Mouse (Mus musculus) embryonic facial prominence, embryonic 13.5 days (tissue): ENCODE data around the gene Clic4. TPM values are rescaled to one million over a fixed set of nuclear protein-coding genes. Genes with fewer than 3 reads are reported as not detected.

Experiments
- ATAC-seq: fragments of 200-750 bp; cut with Nextera tagmentation; 2 replicates; pipeline ENCODE4 v1.8.0; 2017; ENCODE audit warnings: low read depth; ENCODE audit not compliant: insufficient number of reproducible peaks, insufficient read depth, low FRiP score, low TSS enrichment
- H3K27ac ChIP-seq: fragments of 300-500 bp; sonication (generic); 2 replicates; pipeline ENCODE4 v1.5.1; 2015; ENCODE audit warnings: moderate library complexity, mild to moderate bottlenecking, inconsistent platforms
- H3K27me3 ChIP-seq: fragments of 300-500 bp; sonication (generic); 2 replicates; pipeline ENCODE4 v1.6.1; 2015; ENCODE audit warnings: mild to moderate bottlenecking, inconsistent platforms
- H3K36me3 ChIP-seq: fragments of 300-500 bp; sonication (generic); 2 replicates; pipeline ENCODE4 v1.6.1; 2015; ENCODE audit warnings: mild to moderate bottlenecking, inconsistent platforms
- H3K4me1 ChIP-seq: fragments of 300-500 bp; sonication (generic); 2 replicates; pipeline ENCODE4 v1.6.1; 2015; ENCODE audit warnings: inconsistent platforms
- H3K4me2 ChIP-seq: fragments of 300-500 bp; sonication (generic); 2 replicates; pipeline ENCODE4 v1.6.1; 2015; ENCODE audit warnings: moderate library complexity, mild to moderate bottlenecking, inconsistent platforms
- H3K4me3 ChIP-seq: fragments of 300-500 bp; sonication (generic); 2 replicates; pipeline ENCODE4 v1.5.1; 2015; ENCODE audit warnings: mild to moderate bottlenecking, inconsistent platforms
- H3K9ac ChIP-seq: fragments of 300-500 bp; sonication (generic); 2 replicates; pipeline ENCODE4 v1.6.1; 2015; ENCODE audit warnings: mild to moderate bottlenecking, inconsistent platforms
- H3K9me3 ChIP-seq: fragments of 300-500 bp; sonication (generic); 2 replicates; pipeline ENCODE4 v1.6.1; 2016; ENCODE audit warnings: inconsistent platforms
- WGBS: fragments of 180-500 bp; shearing (Covaris S2); methylation state at CpG from one replicate; pipeline ENCODE4 v1.1.7; 2015; ENCODE audit warnings: mixed read lengths; 5-methylcytosine and 5-hydroxymethylcytosine counted together
- polyA plus RNA-seq: library from polyadenylated mRNA; unstranded; fragments of >200 nt; fragmentation: Nextera tagmentation; extraction: Ambion mirVana; gene quantifications from 2 replicates; pipeline ENCODE4 v1.2.1, GENCODE M21; 2015

Gene Clic4
- polyA plus RNA-seq, 1 experiment from 2014 or later = 121 TPM

GRCm38 (mm10) chr4:135306971-135307632 lies 34.5 kb upstream of the Clic4 start:
- peaks cover 22% of the 10 kb centered on the region for H3K4me1 ChIP-seq
- H3K27ac ChIP-seq = no peak overlapping the region
- no peak overlapping the region for H3K9ac ChIP-seq
- H3K9me3 ChIP-seq = no peaks in the 10 kb centered on the region
- no peak overlapping the region for H3K4me2 ChIP-seq
- 43% methylated on average over 17 of the region's 17 CpGs for WGBS
- H3K27me3 ChIP-seq = no peaks in the 10 kb centered on the region
- no peak for ATAC-seq
- H3K36me3 ChIP-seq = no peaks in the 10 kb centered on the region
- no peak overlapping the region for H3K4me3 ChIP-seq

DNA sequence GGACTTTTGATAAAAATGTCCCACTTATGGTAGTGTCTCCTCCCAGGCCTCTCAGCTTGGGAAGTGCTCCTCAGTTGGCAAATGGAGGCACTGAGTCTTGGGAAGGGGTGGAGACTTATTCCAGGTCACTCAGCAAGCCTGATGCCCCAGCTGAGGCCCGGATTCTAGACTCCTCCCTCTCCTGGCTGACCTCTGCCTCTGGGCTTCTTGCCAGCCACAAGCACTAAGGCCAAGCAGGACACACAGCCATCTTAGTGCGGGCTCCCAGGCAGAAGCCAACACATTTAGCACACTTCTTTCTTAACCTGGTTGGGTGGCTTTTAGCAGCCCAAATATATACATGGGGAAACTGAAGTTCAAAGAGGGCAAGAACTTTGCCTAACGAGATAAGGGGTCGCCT lies 33.9 kb upstream of the Clic4 start:
- ATAC-seq = no peak
- no peak overlapping the region for H3K4me3 ChIP-seq
- no peaks in the 10 kb centered on the region for H3K9me3 ChIP-seq
- H3K4me1 ChIP-seq = peaks cover 22% of the 10 kb centered on the region
- no peak overlapping the region for H3K27ac ChIP-seq
- no peak overlapping the region for H3K9ac ChIP-seq
- no peak overlapping the region for H3K4me2 ChIP-seq
- whole genome bisulfite sequencing = 58% methylated on average over 4 of the region's 4 CpGs
- no peaks in the 10 kb centered on the region for H3K36me3 ChIP-seq
- H3K27me3 ChIP-seq = no peaks in the 10 kb centered on the region

GRCm38 (mm10) chr4:135302261-135302660 lies 29.6 kb upstream of the Clic4 start:
- no peak for ATAC-seq
- WGBS = 88% methylated on average over 10 of the region's 10 CpGs
- H3K4me1 ChIP-seq = peaks cover 15% of the 10 kb centered on the region
- no peak overlapping the region for H3K4me3 ChIP-seq
- H3K27me3 ChIP-seq = no peaks in the 10 kb centered on the region
- no peaks in the 10 kb centered on the region for H3K36me3 ChIP-seq
- H3K9ac ChIP-seq = no peak overlapping the region
- H3K4me2 ChIP-seq = no peak overlapping the region
- no peak overlapping the region for H3K27ac ChIP-seq
- H3K9me3 ChIP-seq = no peaks in the 10 kb centered on the region

- Histone ChIP-seq H3K4me3 (no peak overlapping the region), H3K27ac (no peak overlapping the region), H3K27me3 (no peaks in the 10 kb centered on the region), H3K4me2 (no peak overlapping the region), H3K9me3 (no peaks in the 10 kb centered on the region), H3K9ac (no peak overlapping the region), H3K4me1 (peaks cover 14% of the 10 kb centered on the region), H3K36me3 (no peaks in the 10 kb centered on the region)
- WGBS = 64% methylated on average over 3 of the region's 3 CpGs
- ATAC-seq = no peak
Measured at GRCm38 (mm10) chr4:135301166-135301565, 28.6 kb upstream of the Clic4 start.

DNA sequence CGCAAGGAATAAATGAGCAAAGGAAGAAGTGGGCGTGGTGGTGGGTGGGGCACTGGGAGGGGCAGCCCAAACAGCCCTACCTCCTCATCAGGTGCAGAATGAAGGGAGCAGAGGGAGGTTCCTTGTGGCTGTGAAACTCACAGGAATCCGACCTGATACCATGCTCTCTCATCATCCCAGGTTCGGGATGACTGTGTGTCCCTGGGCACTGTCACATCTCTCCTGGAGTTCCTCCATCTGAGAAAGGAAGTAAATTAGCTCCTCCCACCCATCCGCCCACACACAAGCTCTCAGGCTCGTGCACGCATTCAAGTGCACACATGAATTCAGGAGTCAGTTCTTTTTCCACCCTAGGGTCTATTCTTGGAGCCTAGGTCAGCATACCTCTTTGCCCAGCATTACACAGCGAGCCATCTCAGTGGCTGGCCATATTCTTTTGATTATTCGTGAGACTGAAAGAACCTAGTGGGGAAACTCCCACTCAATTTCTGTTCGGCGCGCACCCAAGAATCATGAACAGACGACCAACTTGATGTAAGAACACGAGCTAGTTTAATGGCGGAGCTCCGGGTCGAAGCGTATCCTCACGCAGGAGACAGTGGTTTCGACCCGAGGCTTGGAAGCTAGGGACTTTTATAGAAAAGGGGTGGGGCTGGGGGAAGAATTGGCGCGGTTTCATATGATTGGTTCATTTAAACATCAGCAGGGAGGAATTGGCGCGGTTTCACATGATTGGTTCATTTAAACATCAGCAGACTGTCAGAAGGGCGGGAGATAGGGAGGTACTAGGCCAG lies 27.8 kb upstream of the Clic4 start:
- no peak for ATAC-seq

GRCm38 (mm10) chr4:135298680-135299079 lies 26.1 kb upstream of the Clic4 start:
- no peak overlapping the region for H3K4me2 ChIP-seq
- H3K27ac ChIP-seq = peak overlapping the region; percentile 30; the same call in 1 of the 2 replicates
- H3K4me3 ChIP-seq = no peak overlapping the region
- H3K9me3 ChIP-seq = no peaks in the 10 kb centered on the region
- 81% methylated on average over 10 of the region's 10 CpGs for WGBS
- H3K9ac ChIP-seq = 0 out of 2 replicates have a peak overlapping the region, but pooled peaks have one; percentile 11
- peak; percentile 53; the same call in 1 of the 2 replicates for ATAC-seq
- H3K27me3 ChIP-seq = no peaks in the 10 kb centered on the region
- H3K4me1 ChIP-seq = peaks cover 14% of the 10 kb centered on the region
- H3K36me3 ChIP-seq = no peaks in the 10 kb centered on the region

More for the DNA sequence above, 27.8 kb upstream of the Clic4 start:
- Histone ChIP-seq H3K4me3 (no peak overlapping the region), H3K9me3 (no peaks in the 10 kb centered on the region), H3K9ac (no peak overlapping the region), H3K4me1 (peaks cover 14% of the 10 kb centered on the region), H3K36me3 (no peaks in the 10 kb centered on the region), H3K27ac (no peak overlapping the region), H3K27me3 (no peaks in the 10 kb centered on the region), H3K4me2 (no peak overlapping the region)
- WGBS = 90% methylated on average over 26 of the region's 26 CpGs

DNA sequence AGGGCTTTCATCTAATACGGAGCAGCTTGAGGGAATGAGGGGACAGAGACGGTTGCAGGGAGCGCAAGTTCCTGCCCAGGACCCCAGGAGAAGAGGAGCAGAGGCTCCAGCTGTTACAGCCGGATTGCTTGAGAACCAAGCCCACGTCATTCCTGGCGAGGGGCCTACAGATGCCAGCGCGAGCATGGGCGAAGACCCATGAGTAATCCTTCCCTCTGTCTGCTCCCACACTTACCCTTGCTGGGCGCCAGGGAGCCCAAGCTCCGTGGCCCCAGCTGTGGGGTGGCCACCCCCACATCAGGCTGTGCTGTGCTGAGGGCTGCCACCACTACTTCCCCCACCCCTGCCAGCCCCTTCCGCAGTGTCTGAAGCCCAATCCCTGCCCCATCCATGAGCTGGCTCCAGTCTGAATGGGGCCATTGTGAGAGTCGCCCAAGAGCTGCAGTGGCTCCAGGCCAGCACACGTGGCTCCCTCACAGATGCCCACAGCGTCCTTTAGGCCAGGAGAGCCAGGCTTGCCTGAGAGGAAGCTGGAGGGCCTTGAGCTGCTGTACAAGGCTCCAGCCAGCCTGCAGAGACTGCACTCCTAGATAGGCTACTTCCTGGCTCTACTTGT lies 25.4 kb upstream of the Clic4 start:
- 0 out of 2 replicates have a peak overlapping the region, but pooled peaks have one; percentile 11 for H3K9ac ChIP-seq
- H3K4me2 ChIP-seq = no peak overlapping the region
- WGBS = 43% methylated on average over 15 of the region's 15 CpGs
- H3K27ac ChIP-seq = peak overlapping the region; percentile 30
- ATAC-seq = peak; percentile 64; the same call in 1 of the 2 replicates
- H3K36me3 ChIP-seq = no peaks in the 10 kb centered on the region
- no peaks in the 10 kb centered on the region for H3K9me3 ChIP-seq
- H3K27me3 ChIP-seq = no peaks in the 10 kb centered on the region
- peaks cover 14% of the 10 kb centered on the region for H3K4me1 ChIP-seq
- H3K4me3 ChIP-seq = no peak overlapping the region

- Histone ChIP-seq H3K36me3 (no peaks in the 10 kb centered on the region), H3K4me2 (no peak overlapping the region), H3K27ac (no peak overlapping the region), H3K27me3 (no peaks in the 10 kb centered on the region), H3K9me3 (no peaks in the 10 kb centered on the region), H3K4me3 (no peak overlapping the region), H3K9ac (no peak overlapping the region), H3K4me1 (peaks cover 20% of the 10 kb centered on the region)
- WGBS = 69% methylated on average over 7 of the region's 7 CpGs
- no peak for ATAC-seq
Measured at GRCm38 (mm10) chr4:135297146-135297545, 24.5 kb upstream of the Clic4 start.

GRCm38 (mm10) chr4:135296565-135296964 lies 24.0 kb upstream of the Clic4 start:
- Histone ChIP-seq H3K36me3 (no peaks in the 10 kb centered on the region), H3K27me3 (no peaks in the 10 kb centered on the region), H3K9me3 (no peaks in the 10 kb centered on the region), H3K4me1 (peaks cover 21% of the 10 kb centered on the region), H3K4me3 (no peak overlapping the region), H3K4me2 (no peak overlapping the region), H3K27ac (no peak overlapping the region), H3K9ac (no peak overlapping the region)
- no peak for ATAC-seq

DNA sequence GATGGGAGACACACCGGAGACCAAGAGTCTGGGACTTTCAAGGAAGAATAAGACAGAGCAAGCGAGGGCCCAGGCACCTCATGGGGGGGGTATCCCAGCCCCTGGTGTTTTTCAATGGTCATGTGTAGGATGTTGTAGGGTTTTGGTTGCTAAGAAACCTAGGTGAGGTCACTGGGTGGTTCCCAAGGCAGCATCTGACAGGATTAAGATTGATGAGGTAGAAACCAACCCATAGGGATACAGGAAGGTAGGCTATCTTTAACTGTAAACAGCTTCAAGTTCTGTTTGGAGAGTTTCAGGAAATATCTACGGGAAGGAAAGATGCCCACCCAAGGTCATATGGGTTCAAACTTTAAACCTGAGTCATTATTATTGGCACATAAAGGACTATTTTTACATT lies 21.2 kb upstream of the Clic4 start:
- Histone ChIP-seq H3K9ac (no peak overlapping the region), H3K4me1 (peaks cover 16% of the 10 kb centered on the region), H3K4me2 (no peak overlapping the region), H3K4me3 (no peak overlapping the region), H3K27ac (no peak overlapping the region), H3K9me3 (no peaks in the 10 kb centered on the region), H3K27me3 (no peaks in the 10 kb centered on the region), H3K36me3 (no peaks in the 10 kb centered on the region)
- ATAC-seq = no peak
- WGBS = 86% methylated on average over 3 of the region's 3 CpGs

DNA sequence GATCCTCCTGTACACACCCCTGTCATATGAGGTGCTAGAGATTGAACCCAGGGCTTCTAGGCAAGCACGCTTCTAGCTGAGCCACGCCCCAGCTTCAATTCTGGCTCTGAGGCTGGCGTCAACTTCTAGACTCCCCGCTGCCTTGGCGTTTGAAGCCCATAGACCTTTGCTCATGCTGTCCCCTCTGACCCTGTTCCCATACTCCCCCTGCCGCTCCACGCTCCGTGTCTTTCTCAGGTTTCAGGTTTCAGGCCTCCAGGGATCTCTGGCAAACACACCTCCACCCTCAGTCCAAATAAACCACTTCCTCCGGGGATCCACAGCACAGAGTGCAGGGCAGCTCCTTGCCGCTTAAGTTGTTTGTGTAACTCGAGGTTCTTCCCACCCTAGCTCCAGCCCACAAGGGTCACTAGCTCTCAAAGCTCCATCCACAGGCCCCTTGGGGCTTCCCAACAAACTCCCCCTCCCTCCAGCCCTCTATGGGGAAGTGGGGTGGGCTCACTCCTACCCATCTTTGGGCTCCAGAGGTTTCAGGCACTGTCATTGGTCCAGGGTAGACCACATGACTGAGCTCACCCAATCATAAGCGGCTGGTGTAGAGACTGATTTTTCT lies 20.0 kb upstream of the Clic4 start:
- no peaks in the 10 kb centered on the region for H3K27me3 ChIP-seq
- H3K4me3 ChIP-seq = peak overlapping the region; percentile 10; the same call in 1 of the 2 replicates
- WGBS = 6% methylated on average over 12 of the region's 12 CpGs
- H3K27ac ChIP-seq = no peak overlapping the region
- peak; percentile 70; the same call in 1 of the 2 replicates for ATAC-seq
- H3K4me1 ChIP-seq = peaks cover 7% of the 10 kb centered on the region
- H3K9me3 ChIP-seq = no peaks in the 10 kb centered on the region
- H3K4me2 ChIP-seq = peak overlapping the region; percentile 41
- no peak overlapping the region for H3K9ac ChIP-seq
- H3K36me3 ChIP-seq = no peaks in the 10 kb centered on the region
